Mouse (Mus musculus): Measurements from ENCODE around the gene Lck. TPM values are rescaled to one million over a fixed set of nuclear protein-coding genes. Genes with fewer than 3 reads are reported as not detected.

Lck gene
- polyA plus RNA-seq, 1 experiment, result 17.8 TPM

- WGBS, result 79% methylated on average over 13 of the region's 13 CpGs
- H3K4me1 ChIP-seq (ENCODE audit: control insufficient read depth, insufficient read depth, low read length), result peaks cover 4% of the 10 kb centered on the region; the same call in 1 of the 2 replicates
- TF ChIP-seq POLR2A (IDR thresholded peaks at IDR 0.05; ENCODE audit: borderline replicate concordance, control insufficient read depth, low read depth, low read length) (no peak), CTCF (IDR thresholded peaks at IDR 0.05; ENCODE audit: control insufficient read depth, insufficient read depth, low read length) (no peak)
- H3K4me3 ChIP-seq (replicated peaks; ENCODE audit: control insufficient read depth, low read depth, low read length), result peak overlapping the region; percentile 33
- H3K27ac ChIP-seq (ENCODE audit: control insufficient read depth, insufficient read depth, low read depth, low read length, poor library complexity), result 0 out of 2 replicates have a peak overlapping the region, but pooled peaks have one; percentile 44
Measured at GRCm38 (mm10) chr4:129572236-129573092, 977 bp downstream of the Lck start.

GRCm38 (mm10) chr4:129571551-129572084 is 1.8 kb downstream of the Lck start:
- Histone ChIP-seq H3K4me3 (replicated peaks; ENCODE audit: control insufficient read depth, low read depth, low read length) (no peak overlapping the region), H3K4me1 (ENCODE audit: control insufficient read depth, insufficient read depth, low read length) (peaks cover 4% of the 10 kb centered on the region; the same call in 1 of the 2 replicates), H3K27ac (ENCODE audit: control insufficient read depth, insufficient read depth, low read depth, low read length, poor library complexity) (no peak overlapping the region)
- TF ChIP-seq POLR2A (IDR thresholded peaks at IDR 0.05; ENCODE audit: borderline replicate concordance, control insufficient read depth, low read depth, low read length) (no peak), CTCF (IDR thresholded peaks at IDR 0.05; ENCODE audit: control insufficient read depth, insufficient read depth, low read length) (no peak)
- 57% methylated on average over 8 of the region's 8 CpGs for WGBS

DNA sequence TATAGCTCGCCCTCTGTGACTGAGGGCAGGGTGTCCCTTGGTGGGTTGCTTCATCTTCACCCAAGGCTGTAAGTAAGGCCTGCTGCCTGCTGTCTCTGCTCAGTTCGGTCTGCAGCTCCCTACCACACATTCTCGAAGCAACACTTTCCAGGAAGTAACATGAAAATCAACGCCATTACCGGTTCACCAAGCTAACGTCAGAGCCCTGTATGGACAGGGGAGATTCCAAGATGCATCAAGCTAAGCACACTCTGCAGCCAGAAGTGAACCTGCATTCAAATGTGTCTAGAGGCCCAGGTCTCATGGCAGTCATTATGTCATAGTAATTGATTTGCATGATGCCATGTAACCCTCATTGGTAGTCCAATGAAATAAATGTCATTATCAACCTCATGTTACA is 3.4 kb downstream of the Lck start:
- H3K4me3 ChIP-seq (replicated peaks; ENCODE audit: control insufficient read depth, low read depth, low read length), result no peak overlapping the region
- no peak overlapping the region for H3K27ac ChIP-seq (ENCODE audit: control insufficient read depth, insufficient read depth, low read depth, low read length, poor library complexity)
- 73% methylated on average over 6 of the region's 6 CpGs for WGBS
- H3K4me1 ChIP-seq (ENCODE audit: control insufficient read depth, insufficient read depth, low read length), result peaks cover 4% of the 10 kb centered on the region; the same call in 1 of the 2 replicates
- TF ChIP-seq CTCF (IDR thresholded peaks at IDR 0.05; ENCODE audit: control insufficient read depth, insufficient read depth, low read length) (no peak), POLR2A (IDR thresholded peaks at IDR 0.05; ENCODE audit: borderline replicate concordance, control insufficient read depth, low read depth, low read length) (no peak)

DNA sequence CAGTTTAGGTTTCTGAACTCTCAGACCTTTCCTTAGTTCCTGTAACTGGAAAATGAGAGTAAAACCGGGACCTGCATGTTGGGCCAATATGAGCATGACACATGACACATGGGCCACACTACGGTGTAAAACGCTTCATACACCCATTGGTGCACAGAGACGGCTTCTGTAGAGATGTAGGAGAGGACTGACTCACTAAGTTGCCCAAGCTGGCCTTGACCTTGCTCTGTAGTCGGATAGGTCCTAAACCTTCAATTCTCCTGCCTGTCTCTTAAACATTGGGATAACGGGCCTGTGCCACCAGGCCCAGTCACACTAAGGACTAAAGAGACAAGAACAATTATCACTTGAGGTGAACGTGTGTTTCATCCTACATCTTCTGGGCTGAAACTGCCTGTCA is 5.1 kb downstream of the Lck start:
- no peak overlapping the region for H3K4me3 ChIP-seq (replicated peaks; ENCODE audit: control insufficient read depth, low read depth, low read length)
- no peak for TF ChIP-seq CTCF (IDR thresholded peaks at IDR 0.05; ENCODE audit: control insufficient read depth, insufficient read depth, low read length)
- no peak for TF ChIP-seq POLR2A (IDR thresholded peaks at IDR 0.05; ENCODE audit: borderline replicate concordance, control insufficient read depth, low read depth, low read length)
- no peak overlapping the region for H3K27ac ChIP-seq (ENCODE audit: control insufficient read depth, insufficient read depth, low read depth, low read length, poor library complexity)
- WGBS, result 85% methylated on average over 7 of the region's 7 CpGs
- H3K4me1 ChIP-seq (ENCODE audit: control insufficient read depth, insufficient read depth, low read length), result no peaks in the 10 kb centered on the region; the same call in 1 of the 2 replicates

- 77% methylated on average over 6 of the region's 6 CpGs for WGBS
- TF ChIP-seq CTCF (IDR thresholded peaks at IDR 0.05; ENCODE audit: control insufficient read depth, insufficient read depth, low read length) (no peak), POLR2A (IDR thresholded peaks at IDR 0.05; ENCODE audit: borderline replicate concordance, control insufficient read depth, low read depth, low read length) (no peak)
- no peaks in the 10 kb centered on the region for H3K4me1 ChIP-seq (ENCODE audit: control insufficient read depth, insufficient read depth, low read length)
Measured at GRCm38 (mm10) chr4:129565139-129565538, 8.3 kb downstream of the Lck start.

GRCm38 (mm10) chr4:129563718-129564117 is 9.7 kb downstream of the Lck start:
- no peak for TF ChIP-seq POLR2A (IDR thresholded peaks at IDR 0.05; ENCODE audit: borderline replicate concordance, control insufficient read depth, low read depth, low read length)
- no peak for TF ChIP-seq CTCF (IDR thresholded peaks at IDR 0.05; ENCODE audit: control insufficient read depth, insufficient read depth, low read length)

More at GRCm38 (mm10) chr4:129565139-129565538, 8.3 kb downstream of the Lck start:
- no peak overlapping the region for H3K27ac ChIP-seq (ENCODE audit: control insufficient read depth, insufficient read depth, low read depth, low read length, poor library complexity)
- no peak overlapping the region for H3K4me3 ChIP-seq (replicated peaks; ENCODE audit: control insufficient read depth, low read depth, low read length)

DNA sequence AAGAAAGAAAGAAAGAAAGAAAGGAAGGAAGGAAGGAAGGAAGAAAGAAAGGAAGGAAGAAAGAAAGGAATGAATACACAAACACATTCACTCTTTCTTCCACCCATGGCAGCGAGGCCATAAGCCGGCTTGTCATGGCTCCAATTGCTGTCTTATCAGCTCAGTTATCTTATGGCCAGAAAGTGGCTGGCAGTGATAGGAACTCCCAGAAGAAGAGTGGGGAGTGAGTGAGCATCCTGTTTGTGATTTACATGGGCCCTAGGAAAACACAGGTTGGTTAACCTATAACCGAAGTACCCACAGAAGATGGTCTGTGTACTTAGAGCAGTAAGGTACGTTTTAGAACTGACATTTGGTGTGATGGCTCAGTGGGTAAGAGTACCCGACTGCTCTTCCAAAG is 12.3 kb downstream of the Lck start:
- no peak overlapping the region for H3K4me3 ChIP-seq (replicated peaks; ENCODE audit: control insufficient read depth, low read depth, low read length)
- H3K27ac ChIP-seq (ENCODE audit: control insufficient read depth, insufficient read depth, low read depth, low read length, poor library complexity), result no peak overlapping the region
- WGBS, result 71% methylated on average over 5 of the region's 5 CpGs
- TF ChIP-seq POLR2A (IDR thresholded peaks at IDR 0.05; ENCODE audit: borderline replicate concordance, control insufficient read depth, low read depth, low read length) (no peak), CTCF (IDR thresholded peaks at IDR 0.05; ENCODE audit: control insufficient read depth, insufficient read depth, low read length) (no peak)
- peaks cover 7% of the 10 kb centered on the region for H3K4me1 ChIP-seq (ENCODE audit: control insufficient read depth, insufficient read depth, low read length)

More at GRCm38 (mm10) chr4:129563718-129564117, 9.7 kb downstream of the Lck start:
- WGBS, result 92% methylated on average over 8 of the region's 8 CpGs
- H3K4me1 ChIP-seq (ENCODE audit: control insufficient read depth, insufficient read depth, low read length), result no peaks in the 10 kb centered on the region
- no peak overlapping the region for H3K27ac ChIP-seq (ENCODE audit: control insufficient read depth, insufficient read depth, low read depth, low read length, poor library complexity)
- H3K4me3 ChIP-seq (replicated peaks; ENCODE audit: control insufficient read depth, low read depth, low read length), result no peak overlapping the region

DNA sequence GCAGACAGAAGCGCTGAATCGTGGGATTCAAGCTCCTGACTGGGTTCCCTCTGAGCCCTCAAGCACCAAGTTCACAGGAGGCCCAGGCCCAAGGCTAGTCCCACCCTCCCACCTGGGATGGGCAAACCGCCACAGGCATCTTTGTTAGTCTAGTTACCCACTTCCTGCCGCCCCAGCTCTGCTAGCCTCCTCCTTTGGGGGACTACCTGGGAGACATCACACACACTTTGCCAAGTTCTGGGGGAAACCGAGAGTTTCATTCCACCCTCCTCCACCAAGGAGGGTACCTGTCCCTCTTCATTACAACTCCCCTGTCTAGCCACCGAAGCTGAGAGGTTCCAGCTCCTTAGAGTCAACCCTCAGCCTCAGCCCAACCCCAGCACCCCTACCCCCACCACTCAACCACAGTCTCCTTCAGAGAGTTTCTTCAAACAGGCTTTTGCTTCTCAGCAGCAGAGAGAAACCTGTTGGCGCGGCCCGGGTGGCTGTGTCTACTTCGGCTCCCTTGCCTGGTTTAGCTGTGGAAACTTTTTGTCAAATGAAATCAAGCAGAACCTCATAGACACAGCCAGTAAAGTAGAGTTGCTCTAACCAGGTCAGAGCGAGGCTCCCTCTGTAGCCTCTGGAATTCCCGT is 15.0 kb downstream of the Lck start:
- H3K4me1 ChIP-seq (ENCODE audit: control insufficient read depth, insufficient read depth, low read length), result peaks cover 10% of the 10 kb centered on the region
- WGBS, result 43% methylated on average over 12 of the region's 12 CpGs
- peak overlapping the region; percentile 68 for H3K27ac ChIP-seq (ENCODE audit: control insufficient read depth, insufficient read depth, low read depth, low read length, poor library complexity)
- H3K4me3 ChIP-seq (replicated peaks; ENCODE audit: control insufficient read depth, low read depth, low read length), result no peak overlapping the region
- TF ChIP-seq POLR2A (IDR thresholded peaks at IDR 0.05; ENCODE audit: borderline replicate concordance, control insufficient read depth, low read depth, low read length), result no peak
- TF ChIP-seq CTCF (IDR thresholded peaks at IDR 0.05; ENCODE audit: control insufficient read depth, insufficient read depth, low read length), result no peak
